Mouse (Mus musculus) hindbrain, embryonic 11.5 days (tissue): ENCODE data around the gene Cdc42bpa. TPM values are rescaled to one million over a fixed set of nuclear protein-coding genes. Genes with fewer than 3 reads are reported as not detected.

Source experiments
- ATAC-seq: fragments of 200-750 bp; cut with Nextera tagmentation; 2 replicates; pipeline ENCODE4 v1.8.0; 2017; ENCODE audit warnings: mild to moderate bottlenecking, moderate TSS enrichment, moderate library complexity; ENCODE audit not compliant: low FRiP score
- DNase-seq: peaks from one replicate; pipeline ENCODE4 v3.0.0-alpha.2; 2015; ENCODE audit warnings: low spot score
- H3K27ac ChIP-seq: fragments of 300-500 bp; sonication (generic); 2 replicates; pipeline ENCODE4 v1.5.1; 2014; ENCODE audit warnings: mild to moderate bottlenecking, low read depth, low read length
- H3K27me3 ChIP-seq: fragments of 300-500 bp; sonication (generic); 2 replicates; pipeline ENCODE4 v1.6.1; 2014; ENCODE audit warnings: mild to moderate bottlenecking, low read length, moderate library complexity, mixed read lengths; ENCODE audit not compliant: control insufficient read depth, insufficient read depth
- H3K36me3 ChIP-seq: fragments of 300-500 bp; sonication (generic); 2 replicates; pipeline ENCODE4 v1.6.1; 2014; ENCODE audit warnings: mild to moderate bottlenecking, low read length, moderate library complexity, mixed read lengths; ENCODE audit not compliant: control insufficient read depth, insufficient read depth
- H3K4me1 ChIP-seq: fragments of 300-500 bp; sonication (generic); replicated peaks from 2 replicates; pipeline ENCODE4 v1.6.1; 2014; ENCODE audit warnings: low read length, mixed read lengths; ENCODE audit not compliant: control insufficient read depth, insufficient read depth
- H3K4me2 ChIP-seq: fragments of 300-500 bp; sonication (generic); replicated peaks from 2 replicates; pipeline ENCODE4 v1.6.1; 2014; ENCODE audit warnings: mild to moderate bottlenecking, low read depth, low read length
- H3K4me3 ChIP-seq: fragments of 300-500 bp; sonication (generic); 2 replicates; pipeline ENCODE4 v1.5.1; 2014; ENCODE audit warnings: low read depth, low read length
- H3K9ac ChIP-seq: fragments of 300-500 bp; sonication (generic); 2 replicates; pipeline ENCODE4 v1.6.1; 2014; ENCODE audit warnings: low read depth, low read length
- H3K9me3 ChIP-seq: fragments of 300-500 bp; sonication (generic); 2 replicates; pipeline ENCODE4 v1.6.1; 2016; ENCODE audit warnings: low read length; ENCODE audit not compliant: control insufficient read depth
- WGBS: fragments of 180-500 bp; shearing (Covaris S2); extraction: QIAGEN DNeasy Blood & Tissue Kit; methylation state at CpG from one replicate; pipeline ENCODE4 v1.1.7; 2014; 5-methylcytosine and 5-hydroxymethylcytosine counted together
- polyA plus RNA-seq: library from polyadenylated mRNA; unstranded; fragments of >200 nt; fragmentation: Nextera tagmentation; extraction: Ambion mirVana; gene quantifications from 2 replicates; pipeline ENCODE4 v1.2.1, GENCODE M21; 2014

Gene Cdc42bpa
- polyA plus RNA-seq, 1 experiment from 2014 or later: 21.8 TPM

DNA sequence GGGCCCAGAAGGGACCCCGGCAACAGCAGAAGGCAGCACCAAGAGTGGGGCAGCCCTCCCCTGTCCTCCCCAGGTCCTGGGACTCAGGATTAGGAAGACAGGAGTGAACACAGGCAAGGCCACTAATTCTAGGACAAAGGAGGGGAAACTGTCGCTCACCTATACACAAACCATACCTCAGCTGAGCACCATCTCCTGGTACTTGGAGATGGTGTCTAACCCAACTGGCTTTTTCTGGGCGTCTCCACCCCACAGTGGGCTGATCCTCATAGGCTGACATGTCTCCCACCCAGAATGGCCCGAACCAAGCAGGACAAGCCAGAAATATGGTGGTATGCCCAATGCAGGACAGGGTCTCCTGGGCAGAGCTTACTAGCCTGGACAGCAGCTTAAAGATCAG, 212.3 kb downstream of the Cdc42bpa start:
- Histone ChIP-seq H3K9ac (no peak overlapping the region), H3K9me3 (no peaks in the 10 kb centered on the region), H3K4me1 (no peaks in the 10 kb centered on the region), H3K36me3 (no peaks in the 10 kb centered on the region), H3K4me2 (no peak overlapping the region), H3K27me3 (no peaks in the 10 kb centered on the region), H3K27ac (no peak overlapping the region), H3K4me3 (no peak overlapping the region)
- 86% methylated on average over 4 of the region's 4 CpGs for whole genome bisulfite sequencing
- ATAC-seq (no peak), DNase-seq (no peak)

DNA sequence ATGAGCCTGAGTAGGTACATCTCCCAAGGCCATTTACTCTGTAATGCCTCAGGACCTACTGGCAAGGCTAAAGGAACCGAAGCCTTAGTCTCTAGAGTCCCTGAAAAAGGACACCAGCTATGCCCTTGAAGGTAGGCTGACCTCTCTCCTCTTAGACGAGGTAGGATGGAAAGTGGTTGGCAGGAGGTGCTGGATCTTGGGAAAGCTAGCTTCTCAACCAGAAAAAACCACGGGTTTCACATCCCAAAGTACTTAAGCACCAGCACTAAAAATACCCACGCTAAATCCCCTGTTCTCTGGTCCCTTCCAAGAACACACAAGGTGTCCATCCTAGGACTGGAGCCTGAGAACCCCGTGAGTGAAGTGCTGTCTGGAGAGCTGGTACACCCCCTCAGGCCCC, 212.7 kb downstream of the Cdc42bpa start:
- Histone ChIP-seq H3K27me3 (no peaks in the 10 kb centered on the region), H3K9me3 (no peaks in the 10 kb centered on the region), H3K9ac (no peak overlapping the region), H3K4me2 (no peak overlapping the region), H3K4me1 (no peaks in the 10 kb centered on the region), H3K4me3 (no peak overlapping the region), H3K36me3 (no peaks in the 10 kb centered on the region), H3K27ac (no peak overlapping the region)
- DNase-seq (no peak), ATAC-seq (no peak)
- WGBS: 86% methylated on average over 5 of the region's 5 CpGs

GRCm38 (mm10) chr1:180174718-180175117, 214.4 kb downstream of the Cdc42bpa start:
- no peaks in the 10 kb centered on the region for H3K9me3 ChIP-seq
- ATAC-seq (no peak), DNase-seq (no peak)
- 64% methylated on average over 6 of the region's 6 CpGs for WGBS
- H3K27me3 ChIP-seq: no peaks in the 10 kb centered on the region
- no peaks in the 10 kb centered on the region for H3K36me3 ChIP-seq
- H3K4me3 ChIP-seq: no peak overlapping the region
- H3K4me2 ChIP-seq: no peak overlapping the region
- no peak overlapping the region for H3K27ac ChIP-seq
- no peaks in the 10 kb centered on the region for H3K4me1 ChIP-seq
- no peak overlapping the region for H3K9ac ChIP-seq

GRCm38 (mm10) chr1:180175167-180175566, 214.9 kb downstream of the Cdc42bpa start:
- Histone ChIP-seq H3K27me3 (no peaks in the 10 kb centered on the region), H3K9ac (no peak overlapping the region), H3K36me3 (no peaks in the 10 kb centered on the region), H3K27ac (no peak overlapping the region), H3K9me3 (no peaks in the 10 kb centered on the region), H3K4me1 (no peaks in the 10 kb centered on the region), H3K4me2 (no peak overlapping the region), H3K4me3 (no peak overlapping the region)
- WGBS: 36% methylated on average over 3 of the region's 3 CpGs
- DNase-seq (peak; percentile 56), ATAC-seq (no peak)

DNA sequence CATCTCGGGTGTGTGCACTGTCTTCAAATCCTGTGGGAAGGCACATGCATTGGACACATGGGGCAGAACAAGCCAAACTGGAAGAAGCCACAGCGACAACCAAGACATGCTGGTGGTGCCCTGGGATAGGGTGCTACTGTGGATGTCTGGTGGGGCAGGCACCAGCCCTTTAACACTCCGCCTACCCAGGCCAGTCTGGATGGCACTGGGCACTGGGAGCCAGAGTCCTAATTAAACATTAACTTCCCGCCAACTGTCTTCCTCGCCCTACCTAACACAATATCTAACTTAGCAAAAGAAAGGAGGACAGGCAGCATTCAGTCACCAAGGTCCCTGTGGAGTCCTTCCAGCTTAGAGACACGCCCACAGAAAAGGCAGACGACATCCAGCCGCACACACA, 215.4 kb downstream of the Cdc42bpa start:
- H3K4me2 ChIP-seq: no peak overlapping the region
- H3K4me1 ChIP-seq: no peaks in the 10 kb centered on the region
- H3K4me3 ChIP-seq: no peak overlapping the region
- WGBS: 51% methylated on average over 8 of the region's 8 CpGs
- no peak for ATAC-seq
- H3K27me3 ChIP-seq: no peaks in the 10 kb centered on the region
- no peak for DNase-seq
- no peaks in the 10 kb centered on the region for H3K9me3 ChIP-seq
- H3K9ac ChIP-seq: no peak overlapping the region
- H3K36me3 ChIP-seq: no peaks in the 10 kb centered on the region
- H3K27ac ChIP-seq: no peak overlapping the region

- Histone ChIP-seq H3K27me3 (no peaks in the 10 kb centered on the region), H3K36me3 (no peaks in the 10 kb centered on the region), H3K4me2 (no peak overlapping the region), H3K9ac (no peak overlapping the region), H3K9me3 (no peaks in the 10 kb centered on the region), H3K4me3 (no peak overlapping the region), H3K27ac (no peak overlapping the region), H3K4me1 (no peaks in the 10 kb centered on the region)
- ATAC-seq: no peak
- no peak for DNase-seq
- WGBS: 6% methylated on average over 1 of the region's 1 CpGs
Observed at GRCm38 (mm10) chr1:180176784-180177183, 216.5 kb downstream of the Cdc42bpa start.

- Histone ChIP-seq H3K9ac (no peak overlapping the region), H3K27me3 (no peaks in the 10 kb centered on the region), H3K4me2 (no peak overlapping the region), H3K27ac (no peak overlapping the region), H3K4me3 (no peak overlapping the region), H3K4me1 (no peaks in the 10 kb centered on the region), H3K36me3 (no peaks in the 10 kb centered on the region), H3K9me3 (no peaks in the 10 kb centered on the region)
- ATAC-seq (no peak), DNase-seq (no peak)
- 95% methylated on average over 9 of the region's 9 CpGs for WGBS
Observed at GRCm38 (mm10) chr1:180178340-180178739, 218.1 kb downstream of the Cdc42bpa start.

- DNase-seq: no peak
- ATAC-seq: no peak
- no peaks in the 10 kb centered on the region for H3K4me1 ChIP-seq
- no peaks in the 10 kb centered on the region for H3K36me3 ChIP-seq
- H3K9me3 ChIP-seq: no peaks in the 10 kb centered on the region
- H3K4me2 ChIP-seq: no peak overlapping the region
- no peak overlapping the region for H3K4me3 ChIP-seq
- H3K9ac ChIP-seq: no peak overlapping the region
- no peaks in the 10 kb centered on the region for H3K27me3 ChIP-seq
- WGBS: 95% methylated on average over 4 of the region's 4 CpGs
- no peak overlapping the region for H3K27ac ChIP-seq
Observed at GRCm38 (mm10) chr1:180179100-180179499, 218.8 kb downstream of the Cdc42bpa start.

DNA sequence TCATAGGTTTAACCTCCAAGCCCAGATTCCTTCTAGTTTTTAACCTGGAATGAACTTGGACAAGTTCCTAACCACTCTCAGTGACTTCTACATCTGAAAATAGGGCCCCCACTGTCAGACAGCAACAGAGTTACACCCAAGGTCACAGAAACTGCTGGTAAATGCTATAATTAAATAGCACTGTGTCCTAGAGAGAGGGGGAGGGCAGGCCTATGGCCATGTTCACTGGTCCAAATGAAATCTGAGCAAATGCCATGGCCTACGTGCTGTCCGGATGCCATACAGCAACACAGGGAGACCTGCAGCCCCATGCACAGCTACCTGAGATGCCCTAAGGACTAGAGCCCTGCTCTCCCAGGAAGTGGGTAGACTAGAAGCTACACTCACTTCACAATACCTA, 219.6 kb downstream of the Cdc42bpa start:
- Histone ChIP-seq H3K9me3 (no peaks in the 10 kb centered on the region), H3K4me3 (no peak overlapping the region), H3K36me3 (no peaks in the 10 kb centered on the region), H3K27me3 (no peaks in the 10 kb centered on the region), H3K27ac (no peak overlapping the region), H3K9ac (no peak overlapping the region), H3K4me2 (no peak overlapping the region), H3K4me1 (no peaks in the 10 kb centered on the region)
- ATAC-seq: no peak
- 94% methylated on average over 2 of the region's 2 CpGs for WGBS
- no peak for DNase-seq
